Mouse (Mus musculus): ENCODE data around the gene Vmn1r47. TPM values are rescaled to one million over a fixed set of nuclear protein-coding genes. Genes with fewer than 3 reads are reported as not detected.

The Vmn1r47 gene
- total RNA-seq (2023) = not detected in 4 replicates

DNA sequence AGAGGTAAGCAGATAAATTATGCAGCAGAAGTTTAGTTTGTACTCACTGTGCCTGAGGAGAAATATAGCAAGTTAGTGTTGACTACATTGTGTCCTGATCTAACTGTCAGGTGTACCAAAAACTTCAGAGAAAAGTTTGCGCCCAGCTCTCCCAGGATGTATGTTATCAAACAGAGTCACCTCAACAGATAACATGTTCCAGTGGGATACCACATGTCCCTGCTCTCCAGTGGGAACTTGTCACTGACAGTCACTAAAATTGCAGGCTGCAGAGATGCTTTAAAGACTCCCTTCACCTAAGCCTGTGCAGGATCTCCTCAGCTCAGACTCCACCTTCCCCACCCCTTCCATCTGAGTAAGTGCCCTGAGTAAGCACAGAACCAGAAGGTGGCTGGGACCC lies at the start of gene Vmn1r47:
Gene Vmn1r47, plus strand, starts transcription at position 301 of the 400 bp plus-strand sequence.

GRCm38 (mm10) chr6:89969013-89969412 lies 46.9 kb upstream of the Vmn1r47 start, which contains the start of gene Vmn1r46:
Gene Vmn1r46 (plus strand): TSS chr6:89969313.

GRCm38 (mm10) chr6:90036741-90037140 lies 20.8 kb downstream of the Vmn1r47 start, which contains the start of gene Vmn1r48:
Gene Vmn1r48 (minus strand): TSS chr6:90036841.

Other genes starting within 250 kb of the Vmn1r47 start
- not detected in 4 replicates for gene Vmn1r42, start 139.7 kb upstream of the Vmn1r47 start, total RNA-seq (2023)
- gene Vmn1r43, start 139.7 kb upstream of the Vmn1r47 start, total RNA-seq (2023) = 0.06 TPM in 1 of 4 replicates, not detected in the others
- not detected in 4 replicates for gene Vmn1r44, start 132.5 kb upstream of the Vmn1r47 start, total RNA-seq (2023)
- gene Vmn1r45, start 75.5 kb upstream of the Vmn1r47 start, total RNA-seq (2023) = not detected in 4 replicates
- not detected in 4 replicates for gene Vmn1r46, start 46.8 kb upstream of the Vmn1r47 start, total RNA-seq (2023)
- not detected in 4 replicates for gene Vmn1r48, start 20.7 kb downstream of the Vmn1r47 start, total RNA-seq (2023)
- gene Vmn1r49, start 62.4 kb downstream of the Vmn1r47 start, total RNA-seq (2023) = not detected in 4 replicates
- not detected in 4 replicates for gene Vmn1r50, start 85.3 kb downstream of the Vmn1r47 start, total RNA-seq (2023)
- gene Vmn1r51, start 106.4 kb downstream of the Vmn1r47 start, total RNA-seq (2023) = not detected in 4 replicates
- gene Vmn1r52, start 158.7 kb downstream of the Vmn1r47 start, total RNA-seq (2023) = not detected in 4 replicates
- not detected in 4 replicates for gene V1ra8, start 186.6 kb downstream of the Vmn1r47 start, total RNA-seq (2023)
- not detected in 4 replicates for gene Vmn1r53, start 208.3 kb downstream of the Vmn1r47 start, total RNA-seq (2023)
- not detected in 4 replicates for gene Vmn1r54, start 230.2 kb downstream of the Vmn1r47 start, total RNA-seq (2023)